Mouse (Mus musculus) CD8-positive naive resting alpha-beta T cell, adult 57 days (primary cell): ENCODE data around the gene Cpne5. TPM values are rescaled to one million over a fixed set of nuclear protein-coding genes. Genes with fewer than 3 reads are reported as not detected.

Experiments
- total RNA-seq: library from RNA; stranded (reverse); gene quantifications from one replicate; pipeline ENCODE4 v1.2.4, GENCODE M21; 2023

Gene Cpne5
- 0.21 TPM for total RNA-seq

GRCm38 (mm10) chr17:29237772-29238420 is at the start of gene Cpne5:
Cpne5 (minus strand) TSS chr17:29238167.

DNA sequence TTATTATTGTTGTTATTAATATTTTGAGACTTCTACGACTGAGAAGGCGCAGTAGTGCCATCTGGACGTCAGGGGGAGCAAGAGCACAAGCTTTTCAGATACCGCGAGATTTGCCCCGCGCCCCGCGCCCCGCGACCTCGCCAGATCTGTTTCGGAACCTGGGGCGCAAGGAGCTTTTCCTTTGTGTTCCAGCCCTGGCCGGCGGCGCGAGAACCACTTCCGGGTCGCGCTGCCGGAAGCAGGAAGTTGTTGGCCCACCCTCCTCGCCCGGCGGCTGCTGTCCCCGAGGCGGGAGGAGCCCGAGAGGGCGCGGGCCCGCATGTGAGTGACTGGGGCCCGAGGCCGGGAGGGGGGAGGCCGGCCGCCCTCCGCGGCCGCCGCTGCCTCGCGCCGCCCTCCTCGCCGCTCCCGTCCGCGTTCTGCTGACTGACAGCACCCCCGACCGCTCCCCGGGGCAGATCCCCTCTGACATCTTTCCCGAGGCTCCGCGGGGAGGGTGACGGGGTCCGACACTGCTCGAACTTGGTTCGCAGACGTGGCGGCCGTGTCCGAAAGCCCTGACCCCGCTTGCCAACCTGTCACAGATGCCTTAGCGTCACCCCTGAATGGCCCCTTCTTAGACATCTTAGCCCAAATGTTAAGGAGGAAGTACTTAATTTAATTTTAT is 30.8 kb upstream of the Cpne5 start, which contains the start of gene BC004004:
Gene BC004004 (plus strand): TSS at position 107 of the 667 bp plus-strand sequence.

GRCm38 (mm10) chr17:29263840-29264633 is 26.1 kb upstream of the Cpne5 start, which contains the start of gene Ppil1:
Ppil1 (minus strand) TSS chr17:29264186.

GRCm38 (mm10) chr17:29113591-29114352 is 124.2 kb downstream of the Cpne5 start, which contains the start of gene Rab44:
Rab44 (plus strand) TSS chr17:29114145.

Other genes starting within 250 kb of the Cpne5 start
- 508 TPM for gene Stk38, start 230.2 kb downstream of the Cpne5 start, total RNA-seq
- gene Srsf3, start 205.5 kb downstream of the Cpne5 start, total RNA-seq, result 473 TPM
- 4.3 TPM for gene Cdkn1a, start 147.2 kb downstream of the Cpne5 start, total RNA-seq
- gene Rab44, start 124.0 kb downstream of the Cpne5 start, total RNA-seq, result 0.18 TPM
- gene Ppil1, start 26.0 kb upstream of the Cpne5 start, total RNA-seq, result 12.6 TPM
- gene BC004004, start 30.6 kb upstream of the Cpne5 start, total RNA-seq, result 49.3 TPM
- gene Pi16, start 79.5 kb upstream of the Cpne5 start, total RNA-seq, result 0.52 TPM
- gene Mtch1, start 109.8 kb upstream of the Cpne5 start, total RNA-seq, result 57.1 TPM
- gene Fgd2, start 122.7 kb upstream of the Cpne5 start, total RNA-seq, result 28.8 TPM